Mouse (Mus musculus) G1E (cell line): Measurements from ENCODE around the gene Zdhhc17.

ENCODE experiments used
- CTCF ChIP-seq: IDR thresholded peaks from 2 replicates; pipeline ENCODE4 v1.5.1; 2012; ENCODE audit warnings: low read depth, low read length, inconsistent platforms, mixed read lengths
- GATA1 ChIP-seq: IDR thresholded peaks from 2 replicates; pipeline ENCODE4 v1.6.1; 2012; ENCODE audit warnings: borderline replicate concordance, low read length, inconsistent platforms, mixed read lengths
- TAL1 ChIP-seq: conservative IDR thresholded peaks from 2 replicates; pipeline ENCODE4 v1.6.1; 2012; ENCODE audit warnings: low read depth, low read length, inconsistent platforms, mixed read lengths

GRCm38 (mm10) chr10:111007687-111008086 lies 2.3 kb downstream of the Zdhhc17 start:
- no peak for TF ChIP-seq CTCF
- TF ChIP-seq GATA1, result no peak
- TF ChIP-seq TAL1, result no peak
